25 mouse cellular contexts compared by ENCODE assay signal in the genomic region with DNA sequence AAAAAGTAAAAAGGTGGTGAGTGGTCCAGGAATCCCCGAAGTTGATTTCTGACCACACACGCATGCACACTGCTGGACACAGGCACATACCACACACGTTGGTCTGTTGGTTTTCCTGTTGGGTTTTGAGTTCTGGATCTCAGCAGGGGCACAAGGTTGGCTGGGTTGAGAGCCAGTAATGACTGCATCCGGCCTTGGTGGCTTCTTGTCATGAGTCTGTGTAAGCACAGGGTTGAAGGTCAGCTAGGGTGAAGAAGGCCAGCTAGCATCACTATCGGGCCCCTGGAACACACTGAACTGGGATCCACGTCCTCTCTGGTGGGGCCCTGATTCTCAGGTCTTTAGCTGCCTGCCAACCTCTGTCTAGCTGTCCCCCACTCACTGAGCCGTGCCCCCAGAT. TPM values are rescaled to one million over a fixed set of nuclear protein-coding genes. Genes with fewer than 3 reads are reported as not detected.
A peak's percentile ranks its signal among the peaks of the same experiment; 100 is the strongest.
DNase-seq lines count a peak whose midpoint lies in the region; ATAC-seq lines count a peak whose summit lies in the region.
"Had no signal": no experiment of that assay in that cellular context is flagged by ENCODE, and none has a peak within 500 bp of the region (broad histone marks: within the 10 kb centered on the region; RNA-seq: fewer than 3 reads in every experiment).

No protein-coding gene starts in this region.

- WGBS in midbrain, embryonic 11.5 days = 78% methylated on average over 7 of the region's 7 CpGs
- WGBS in midbrain, embryonic 16.5 days = 84% methylated on average over 7 of the region's 7 CpGs
- WGBS in liver, embryonic 11.5 days = 79% methylated on average over 7 of the region's 7 CpGs

- no peak overlapping the region for H3K27ac ChIP-seq in midbrain, embryonic 11.5 days (ENCODE audit: low read depth, low read length)
- H3K27ac ChIP-seq in midbrain, embryonic 16.5 days (ENCODE audit: low read length) = no peak overlapping the region
- no peak overlapping the region for H3K27ac ChIP-seq in liver, embryonic 11.5 days (ENCODE audit: low read depth, low read length)
- H3K27ac ChIP-seq: embryonic facial prominence, embryonic 10.5 days; embryonic facial prominence, embryonic 12.5 days; forebrain, embryonic 13.5 days; forebrain, embryonic 15.5 days had no signal

- ATAC-seq in midbrain, embryonic 11.5 days (ENCODE audit: low FRiP score) = no peak
- no peak for ATAC-seq in midbrain, embryonic 16.5 days
- no peak for ATAC-seq in liver, embryonic 11.5 days (replicated peaks; ENCODE audit: low FRiP score)
- ATAC-seq: activated CD4-positive, CD25-positive, alpha-beta regulatory T cell, adult 4 months; CD4-positive, CD25-positive, alpha-beta regulatory T cell, adult 4 months; forebrain, embryonic 13.5 days; forebrain, embryonic 15.5 days; forebrain, postnatal 0 days; Patski had no signal

- H3K27me3 ChIP-seq in midbrain, embryonic 11.5 days (ENCODE audit: control insufficient read depth, insufficient read depth, low read length) = no peaks in the 10 kb centered on the region
- H3K27me3 ChIP-seq in midbrain, embryonic 16.5 days (ENCODE audit: control insufficient read depth, insufficient read depth, low read depth, low read length) = no peaks in the 10 kb centered on the region; the same call in 1 of the 2 replicates
- peaks cover 6% of the 10 kb centered on the region; the same call in 1 of the 2 replicates for H3K27me3 ChIP-seq in liver, embryonic 11.5 days (replicated peaks; ENCODE audit: control insufficient read depth, insufficient read depth, low read length)
- H3K27me3 ChIP-seq: forebrain, embryonic 15.5 days had no signal

- peak; percentile 47 for DNase-seq in adrenal gland, adult 2 months
- no peak for DNase-seq in adrenal gland, adult 18-20 months (ENCODE audit: low spot score in 2 of 2)
- DNase-seq in midbrain, embryonic 11.5 days (ENCODE audit: low spot score, missing footprints) = peak; percentile 39
- DNase-seq in liver, embryonic 11.5 days (ENCODE audit: low spot score) = no peak
- DNase-seq: adrenal gland, postnatal 25 days; B cell, adult 2 months; cerebellum, adult 11-12 months; cerebellum, adult 2 months; cerebellum, adult 9-10 months; cerebellum, postnatal 10 days; cerebellum, postnatal 25 days; forebrain, postnatal 0 days had no signal

- H3K9ac ChIP-seq in midbrain, embryonic 11.5 days (ENCODE audit: low read length) = no peak overlapping the region
- no peak overlapping the region for H3K9ac ChIP-seq in midbrain, embryonic 16.5 days (ENCODE audit: low read depth, low read length)
- no peak overlapping the region for H3K9ac ChIP-seq in liver, embryonic 11.5 days (ENCODE audit: low read depth, low read length)
- H3K9ac ChIP-seq: embryonic facial prominence, embryonic 12.5 days; forebrain, embryonic 13.5 days; forebrain, embryonic 15.5 days; forebrain, postnatal 0 days had no signal

- H3K36me3 ChIP-seq in midbrain, embryonic 11.5 days (ENCODE audit: control insufficient read depth, insufficient read depth, low read length) = no peaks in the 10 kb centered on the region
- H3K36me3 ChIP-seq in midbrain, embryonic 16.5 days (ENCODE audit: control insufficient read depth, insufficient read depth, low read length) = no peaks in the 10 kb centered on the region
- H3K36me3 ChIP-seq in liver, embryonic 11.5 days (ENCODE audit: control insufficient read depth, insufficient read depth, low read length) = no peaks in the 10 kb centered on the region
- H3K36me3 ChIP-seq: embryonic facial prominence, embryonic 10.5 days; embryonic facial prominence, embryonic 12.5 days; forebrain, embryonic 15.5 days; G1E had no signal

- H3K4me2 ChIP-seq in midbrain, embryonic 11.5 days = no peak overlapping the region
- H3K4me2 ChIP-seq in midbrain, embryonic 16.5 days (ENCODE audit: low read length) = no peak overlapping the region
- no peak overlapping the region for H3K4me2 ChIP-seq in liver, embryonic 11.5 days
- H3K4me2 ChIP-seq: embryonic facial prominence, embryonic 12.5 days; forebrain, embryonic 13.5 days; forebrain, embryonic 15.5 days had no signal

- H3K9me3 ChIP-seq in midbrain, embryonic 11.5 days (ENCODE audit: control insufficient read depth, low read length) = no peaks in the 10 kb centered on the region
- no peaks in the 10 kb centered on the region for H3K9me3 ChIP-seq in midbrain, embryonic 16.5 days (replicated peaks; ENCODE audit: control insufficient read depth, low read length, poor library complexity, severe bottlenecking)
- no peaks in the 10 kb centered on the region for H3K9me3 ChIP-seq in liver, embryonic 11.5 days (ENCODE audit: control insufficient read depth, low read length)
- H3K9me3 ChIP-seq: embryonic facial prominence, embryonic 10.5 days; embryonic facial prominence, embryonic 12.5 days; forebrain, embryonic 13.5 days; forebrain, embryonic 15.5 days; G1E had no signal

- H3K4me1 ChIP-seq in midbrain, embryonic 11.5 days (ENCODE audit: control insufficient read depth, insufficient read depth, low read length) = peaks cover 3% of the 10 kb centered on the region; the same call in 1 of the 2 replicates
- peaks cover 7% of the 10 kb centered on the region; the same call in 1 of the 2 replicates for H3K4me1 ChIP-seq in midbrain, embryonic 16.5 days (ENCODE audit: control insufficient read depth, insufficient read depth, low read length)
- H3K4me1 ChIP-seq in liver, embryonic 11.5 days (replicated peaks; ENCODE audit: control insufficient read depth, insufficient read depth, low read length) = no peaks in the 10 kb centered on the region

- H3K4me3 ChIP-seq in midbrain, embryonic 11.5 days (ENCODE audit: low read depth, low read length) = no peak overlapping the region
- H3K4me3 ChIP-seq in midbrain, embryonic 16.5 days (ENCODE audit: low read depth, low read length) = no peak overlapping the region
- H3K4me3 ChIP-seq in liver, embryonic 11.5 days (ENCODE audit: low read depth, low read length) = no peak overlapping the region
- H3K4me3 ChIP-seq: embryonic facial prominence, embryonic 10.5 days; embryonic facial prominence, embryonic 12.5 days; forebrain, embryonic 13.5 days; forebrain, embryonic 15.5 days had no signal

RNA-seq across cellular contexts. Expression of a gene that starts 2.9 kb away (rescaled TPM):
- 1 to 10 TPM; 1.7 to 2.3 TPM for total RNA-seq in adrenal gland, adult 2 months (2021)
- polyA plus RNA-seq in adrenal gland, adult 2 months (2012; rRNA removed) = 6.6 and 9.0 TPM in 2 replicates
- 1 to 10 TPM; 2.0 to 2.6 TPM for total RNA-seq in adrenal gland, adult 18-20 months (2021)
- polyA plus RNA-seq in midbrain, embryonic 11.5 days (2014; fragmentation: Nextera tagmentation; extraction: Ambion mirVana) = 1.4 and 2.0 TPM in 2 replicates
- polyA plus RNA-seq in midbrain, embryonic 16.5 days (2015; fragmentation: Nextera tagmentation; extraction: Ambion mirVana) = 13.1 and 16.6 TPM in 2 replicates
- polyA plus RNA-seq in liver, embryonic 11.5 days (2014; fragmentation: Nextera tagmentation; extraction: Ambion mirVana) = 0.27 and 0.33 TPM in 2 replicates
- total RNA-seq: G1E had no signal
- polyA plus RNA-seq: G1E had no signal

RNA-seq across cellular contexts. Expression of a gene that starts 12.0 kb away (rescaled TPM):
- not detected for total RNA-seq in adrenal gland, adult 2 months (2021)
- 1.4 and 45.4 TPM in 2 replicates for polyA plus RNA-seq in adrenal gland, adult 2 months (2012; rRNA removed)
- not detected for total RNA-seq in adrenal gland, adult 18-20 months (2021)
- not detected in 2 replicates for polyA plus RNA-seq in midbrain, embryonic 11.5 days (2014; fragmentation: Nextera tagmentation; extraction: Ambion mirVana)
- not detected in 2 replicates for polyA plus RNA-seq in midbrain, embryonic 16.5 days (2015; fragmentation: Nextera tagmentation; extraction: Ambion mirVana)
- polyA plus RNA-seq in liver, embryonic 11.5 days (2014; fragmentation: Nextera tagmentation; extraction: Ambion mirVana) = 3.5 and 3.7 TPM in 2 replicates
- total RNA-seq: adrenal gland, postnatal 25 days; CH12.LX; forebrain, postnatal 0 days; G1E had no signal
- polyA plus RNA-seq: activated CD4-positive, CD25-positive, alpha-beta regulatory T cell, adult 4 months; CD4-positive, CD25-positive, alpha-beta regulatory T cell, adult 4 months; cortical plate, adult 2 months; embryonic facial prominence, embryonic 10.5 days; embryonic facial prominence, embryonic 12.5 days; embryonic facial prominence, embryonic 14.5 days; forebrain, embryonic 11.5 days; forebrain, embryonic 15.5 days; forebrain, postnatal 0 days; G1E; Patski had no signal

RNA-seq across cellular contexts. Expression of a gene that starts 23.3 kb away (rescaled TPM):
- total RNA-seq in adrenal gland, adult 2 months (2021) = not detected
- polyA plus RNA-seq in adrenal gland, adult 2 months (2012; rRNA removed) = not detected in 2 replicates
- total RNA-seq in adrenal gland, adult 18-20 months (2021) = not detected
- polyA plus RNA-seq in midbrain, embryonic 11.5 days (2014; fragmentation: Nextera tagmentation; extraction: Ambion mirVana) = not detected in 2 replicates
- not detected in 2 replicates for polyA plus RNA-seq in midbrain, embryonic 16.5 days (2015; fragmentation: Nextera tagmentation; extraction: Ambion mirVana)
- not detected in 2 replicates for polyA plus RNA-seq in liver, embryonic 11.5 days (2014; fragmentation: Nextera tagmentation; extraction: Ambion mirVana)
- total RNA-seq: adrenal gland, postnatal 25 days; CH12.LX; forebrain, postnatal 0 days; G1E had no signal
- polyA plus RNA-seq: activated CD4-positive, CD25-positive, alpha-beta regulatory T cell, adult 4 months; CD4-positive, CD25-positive, alpha-beta regulatory T cell, adult 4 months; cerebellum, adult 2 months; cortical plate, adult 2 months; embryonic facial prominence, embryonic 10.5 days; embryonic facial prominence, embryonic 12.5 days; embryonic facial prominence, embryonic 14.5 days; forebrain, embryonic 11.5 days; forebrain, embryonic 13.5 days; forebrain, embryonic 15.5 days; forebrain, postnatal 0 days; G1E; Patski had no signal

RNA-seq across cellular contexts. Expression of a gene that starts 41.9 kb away (rescaled TPM):
- total RNA-seq in adrenal gland, adult 2 months (2021) = not detected
- not detected in 2 replicates for polyA plus RNA-seq in adrenal gland, adult 2 months (2012; rRNA removed)
- total RNA-seq in adrenal gland, adult 18-20 months (2021) = not detected
- polyA plus RNA-seq in midbrain, embryonic 11.5 days (2014; fragmentation: Nextera tagmentation; extraction: Ambion mirVana) = not detected in 2 replicates
- polyA plus RNA-seq in midbrain, embryonic 16.5 days (2015; fragmentation: Nextera tagmentation; extraction: Ambion mirVana) = not detected in 2 replicates
- not detected in 2 replicates for polyA plus RNA-seq in liver, embryonic 11.5 days (2014; fragmentation: Nextera tagmentation; extraction: Ambion mirVana)
- total RNA-seq: adrenal gland, postnatal 25 days; CH12.LX; forebrain, postnatal 0 days; G1E had no signal
- polyA plus RNA-seq: activated CD4-positive, CD25-positive, alpha-beta regulatory T cell, adult 4 months; CD4-positive, CD25-positive, alpha-beta regulatory T cell, adult 4 months; cerebellum, adult 2 months; cortical plate, adult 2 months; embryonic facial prominence, embryonic 10.5 days; embryonic facial prominence, embryonic 12.5 days; embryonic facial prominence, embryonic 14.5 days; forebrain, embryonic 11.5 days; forebrain, embryonic 13.5 days; forebrain, embryonic 15.5 days; forebrain, postnatal 0 days; G1E; Patski had no signal

RNA-seq across cellular contexts. Expression of a gene that starts 50.0 kb away (rescaled TPM):
- 10 to 100 TPM; 60.1 to 60.6 TPM for total RNA-seq in adrenal gland, adult 2 months (2021)
- polyA plus RNA-seq in adrenal gland, adult 2 months (2012; rRNA removed) = 11.3 and 12.0 TPM in 2 replicates
- total RNA-seq in adrenal gland, adult 18-20 months (2021) = 10 to 100 TPM; 60.8 to 64.4 TPM
- polyA plus RNA-seq in midbrain, embryonic 11.5 days (2014; fragmentation: Nextera tagmentation; extraction: Ambion mirVana) = 124 and 135 TPM in 2 replicates
- 84.9 and 91.4 TPM in 2 replicates for polyA plus RNA-seq in midbrain, embryonic 16.5 days (2015; fragmentation: Nextera tagmentation; extraction: Ambion mirVana)
- polyA plus RNA-seq in liver, embryonic 11.5 days (2014; fragmentation: Nextera tagmentation; extraction: Ambion mirVana) = 92.7 and 99.8 TPM in 2 replicates

Comparison
In these comparisons a context has a peak if more than half of its experiments do, and no peak if none do; other contexts are left out.
1. DNase-seq: peak in adrenal gland, adult 2 months (single experiment) and midbrain, embryonic 11.5 days (single experiment); none in adrenal gland, adult 18-20 months (0 of 2) and liver, embryonic 11.5 days (single experiment).